Comparison of ENCODE assay signal across 8 mouse cellular contexts in genomic region chr9:86466990-86467870, GRCm38 (mm10). TPM values are rescaled to one million over a fixed set of nuclear protein-coding genes. Genes with fewer than 3 reads are reported as not detected.
DNase-seq lines count a peak whose midpoint lies in the region; ATAC-seq and TF ChIP-seq lines count a peak whose summit lies in the region.

Gene Dop1a (plus strand): TSS chr9:86467154.

- H3K4me2 ChIP-seq in hindbrain, embryonic 14.5 days (replicated peaks) = peak within 1 kb of the TSS; percentile 67

- peaks cover 21% of the 10 kb centered on the region for H3K4me1 ChIP-seq in hindbrain, embryonic 14.5 days (replicated peaks; ENCODE audit: control insufficient read depth, insufficient read depth, low read length)

- peak; percentile 98 for TF ChIP-seq CTCF in left cerebral cortex, adult 2 months (IDR thresholded peaks at IDR 0.05)

- H3K27me3 ChIP-seq in hindbrain, embryonic 14.5 days (ENCODE audit: control insufficient read depth, insufficient read depth, low read length) = peaks cover 7% of the 10 kb centered on the region

- H3K4me3 ChIP-seq in hindbrain, embryonic 14.5 days (replicated peaks; ENCODE audit: low read length) = peak within 1 kb of the TSS; percentile 98
- H3K4me3 ChIP-seq in left cerebral cortex, adult 2 months = peak within 1 kb of the TSS; percentile 96

- under 1% methylated on average over 78 of the region's 93 CpGs for WGBS in hindbrain, embryonic 14.5 days

- H3K27ac ChIP-seq in hindbrain, embryonic 14.5 days = peak within 1 kb of the TSS; percentile 91
- H3K27ac ChIP-seq in left cerebral cortex, adult 2 months = peak within 1 kb of the TSS; percentile 86

- peak; percentile 94 for ATAC-seq in hindbrain, embryonic 14.5 days (ENCODE audit: low FRiP score)
- peak; percentile 87 for ATAC-seq in megakaryocyte, adult 5-6 weeks (ENCODE audit: poor library complexity, severe bottlenecking)

- no peaks in the 10 kb centered on the region for H3K9me3 ChIP-seq in hindbrain, embryonic 14.5 days (ENCODE audit: control insufficient read depth, low read length)

- H3K9ac ChIP-seq in hindbrain, embryonic 14.5 days = peak within 1 kb of the TSS; percentile 95

- H3K36me3 ChIP-seq in hindbrain, embryonic 14.5 days (replicated peaks; ENCODE audit: control insufficient read depth, insufficient read depth) = no peaks in the 10 kb centered on the region

- peak; percentile 90 for DNase-seq in T-cell, adult 2 months (ENCODE audit: low spot score)
- peak; percentile 96 to 98 for DNase-seq in cerebellum, postnatal 25 days
- peak; percentile 72 to 85 for DNase-seq in frontal cortex, postnatal 25 days (ENCODE audit: low spot score in 2 of 2)
- peak; percentile 93 for DNase-seq in hindbrain, embryonic 14.5 days (ENCODE audit: low spot score)
- peak; percentile 93 to 97 for DNase-seq in left cerebral cortex, adult 2 months (ENCODE audit: extremely low spot score in 1 of 2, low spot score in 2 of 2)
- DNase-seq in right cerebral cortex, adult 2 months (ENCODE audit: low spot score in 2 of 2) = peak; percentile 87 to 89
- peak; percentile 92 for DNase-seq in urinary bladder, postnatal 14 days (ENCODE audit: low spot score)

- intact Hi-C loops in left cerebral cortex, adult 2 months (cut with DNase I) = loop anchor here (1.0 to 10.0 kb wide), 2 partner anchors 104 to 278 kb away; partner anchors contain the start of genes Pgm3, Prss35 and Rwdd2a

RNA-seq across cellular contexts. Expression of gene Dop1a, which starts in this region (rescaled TPM):
- 41.0 and 45.9 TPM in 2 replicates for polyA plus RNA-seq in hindbrain, embryonic 14.5 days (2014; fragmentation: Nextera tagmentation; extraction: Ambion mirVana)
- 10 to 100 TPM; 61.4 to 63.9 TPM for total RNA-seq in left cerebral cortex, adult 2 months (2021)
- 24.4 and 37.7 TPM in 2 replicates for total RNA-seq in megakaryocyte, adult 5-6 weeks (2015)
- total RNA-seq in megakaryocyte, adult 5-6 weeks (2017) = 29.5 and 35.5 TPM in 2 replicates

Comparison
In these comparisons a context has a peak if more than half of its experiments do, and no peak if none do; other contexts are left out.
1. Peak in every context shown above with its lines: DNase-seq, ATAC-seq, H3K4me3 ChIP-seq and H3K27ac ChIP-seq.